Mouse (Mus musculus) olfactory bulb, adult 2 months (tissue): ENCODE measurements around the gene Fam174b. TPM values are rescaled to one million over a fixed set of nuclear protein-coding genes. Genes with fewer than 3 reads are reported as not detected.

Experiments used
- H3K27ac ChIP-seq: fragments of 200-500 bp; 2 replicates; pipeline ENCODE4 v1.5.1; 2012; ENCODE audit warnings: low read depth, low read length; ENCODE audit not compliant: insufficient read depth
- H3K4me1 ChIP-seq: fragments of 200-500 bp; 2 replicates; pipeline ENCODE4 v1.6.1; 2012; ENCODE audit warnings: low read length; ENCODE audit not compliant: control insufficient read depth, insufficient read depth
- H3K4me3 ChIP-seq: fragments of 200-500 bp; 2 replicates; pipeline ENCODE4 v1.5.1; 2012; ENCODE audit warnings: mild to moderate bottlenecking, low read depth, low read length, moderate library complexity; ENCODE audit not compliant: insufficient read depth
- CTCF ChIP-seq: fragments of 200-500 bp; IDR thresholded peaks from 2 replicates; pipeline ENCODE4 v1.5.1; 2012; ENCODE audit warnings: low read depth, mild to moderate bottlenecking, low read length, moderate library complexity; ENCODE audit not compliant: insufficient read depth
- POLR2A ChIP-seq: fragments of 200-500 bp; IDR thresholded peaks from 2 replicates; pipeline ENCODE4 v1.6.1; 2012; ENCODE audit warnings: mild to moderate bottlenecking, low read depth, low read length, moderate library complexity; ENCODE audit not compliant: insufficient read depth
- WGBS: fragments of 180-500 bp; shearing (Covaris S2); methylation state at CpG from one replicate; pipeline ENCODE4 v1.1.7; 2018; 5-methylcytosine and 5-hydroxymethylcytosine counted together
- polyA plus RNA-seq: library from polyadenylated mRNA; stranded (reverse); fragments of >200 nt; gene quantifications from 2 replicates; pipeline ENCODE4 v1.2.4, GENCODE M21; 2012; ENCODE audit warnings: low replicate concordance; ENCODE audit not compliant: missing spikeins, insufficient read depth, insufficient read length

The Fam174b gene
- polyA plus RNA-seq, 1 experiment = not detected

GRCm38 (mm10) chr7:73746836-73747235 is 6.7 kb downstream of the Fam174b start:
- Histone ChIP-seq H3K27ac (no peak overlapping the region), H3K4me1 (peaks cover 11% of the 10 kb centered on the region; the same call in 1 of the 2 replicates), H3K4me3 (no peak overlapping the region)
- WGBS = 55% methylated on average over 4 of the region's 4 CpGs
- TF ChIP-seq CTCF (no peak), POLR2A (no peak)

- TF ChIP-seq CTCF (no peak), POLR2A (no peak)
- Histone ChIP-seq H3K4me1 (peaks cover 8% of the 10 kb centered on the region; the same call in 1 of the 2 replicates), H3K27ac (no peak overlapping the region), H3K4me3 (no peak overlapping the region)
- 85% methylated on average over 3 of the region's 3 CpGs for WGBS
Observed at GRCm38 (mm10) chr7:73747531-73747930, 7.4 kb downstream of the Fam174b start.

- Histone ChIP-seq H3K4me3 (no peak overlapping the region), H3K4me1 (peaks cover 5% of the 10 kb centered on the region; the same call in 1 of the 2 replicates), H3K27ac (no peak overlapping the region)
- TF ChIP-seq POLR2A (no peak), CTCF (no peak)
- 94% methylated on average over 5 of the region's 5 CpGs for WGBS
Observed at GRCm38 (mm10) chr7:73748437-73749108, 8.5 kb downstream of the Fam174b start.

- H3K27ac ChIP-seq = no peak overlapping the region
- WGBS = 90% methylated on average over 2 of the region's 2 CpGs
- no peak for TF ChIP-seq CTCF
- TF ChIP-seq POLR2A = no peak
Observed at GRCm38 (mm10) chr7:73749339-73749738, 9.2 kb downstream of the Fam174b start.

GRCm38 (mm10) chr7:73749983-73750382 is 9.9 kb downstream of the Fam174b start:
- H3K4me3 ChIP-seq = no peak overlapping the region
- TF ChIP-seq CTCF (no peak), POLR2A (no peak)
- peaks cover 5% of the 10 kb centered on the region; the same call in 1 of the 2 replicates for H3K4me1 ChIP-seq
- no peak overlapping the region for H3K27ac ChIP-seq
- WGBS = 97% methylated on average over 7 of the region's 7 CpGs

More at GRCm38 (mm10) chr7:73749339-73749738, 9.2 kb downstream of the Fam174b start:
- Histone ChIP-seq H3K4me3 (no peak overlapping the region), H3K4me1 (peaks cover 5% of the 10 kb centered on the region; the same call in 1 of the 2 replicates)

- H3K4me3 ChIP-seq = no peak overlapping the region
- WGBS = 88% methylated on average over 1 of the region's 1 CpGs
- H3K27ac ChIP-seq = no peak overlapping the region
- no peak for TF ChIP-seq POLR2A
- TF ChIP-seq CTCF = no peak
- H3K4me1 ChIP-seq = no peaks in the 10 kb centered on the region
Observed at GRCm38 (mm10) chr7:73753598-73753997, 13.5 kb downstream of the Fam174b start.

GRCm38 (mm10) chr7:73755377-73756110 is 15.4 kb downstream of the Fam174b start:
- no peak overlapping the region for H3K4me3 ChIP-seq
- WGBS = 78% methylated on average over 1 of the region's 1 CpGs

GRCm38 (mm10) chr7:73761691-73762189 is 21.6 kb downstream of the Fam174b start:
- no peak for TF ChIP-seq CTCF
- no peak for TF ChIP-seq POLR2A
- Histone ChIP-seq H3K4me3 (no peak overlapping the region), H3K27ac (no peak overlapping the region), H3K4me1 (no peaks in the 10 kb centered on the region; the same call in 1 of the 2 replicates)
- 82% methylated on average over 8 of the region's 8 CpGs for WGBS

More at GRCm38 (mm10) chr7:73755377-73756110, 15.4 kb downstream of the Fam174b start:
- TF ChIP-seq POLR2A (no peak), CTCF (no peak)
- no peaks in the 10 kb centered on the region for H3K4me1 ChIP-seq
- H3K27ac ChIP-seq = no peak overlapping the region

GRCm38 (mm10) chr7:73764679-73765078 is 24.6 kb downstream of the Fam174b start:
- Histone ChIP-seq H3K27ac (no peak overlapping the region), H3K4me3 (no peak overlapping the region), H3K4me1 (no peaks in the 10 kb centered on the region; the same call in 1 of the 2 replicates)
- 96% methylated on average over 5 of the region's 5 CpGs for WGBS
- TF ChIP-seq POLR2A (no peak), CTCF (no peak)
